Mouse (Mus musculus): ENCODE results near the gene Fbxw9.

DNA sequence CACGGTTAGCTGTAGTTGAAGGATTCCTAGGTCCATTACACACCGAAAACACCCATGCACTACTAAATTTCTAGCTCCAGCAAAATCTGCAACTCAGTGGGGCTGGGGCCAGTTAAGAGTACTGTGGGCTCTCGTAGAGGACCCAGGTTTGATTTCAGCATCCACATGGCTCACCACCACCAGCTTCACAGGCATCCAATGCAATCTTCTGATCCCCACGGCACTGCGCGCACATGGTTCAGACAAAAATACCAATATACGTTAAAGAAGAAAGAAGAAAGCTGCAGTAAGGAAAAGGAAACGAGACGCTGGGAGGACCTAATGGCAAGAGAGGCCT lies 23.5 kb upstream of the Fbxw9 start:
- TF ChIP-seq CTCF (IDR thresholded peaks at IDR 0.05; ENCODE audit: control insufficient read depth, insufficient read depth, low read length) = no peak
- TF ChIP-seq POLR2A (IDR thresholded peaks at IDR 0.05; ENCODE audit: borderline replicate concordance, control insufficient read depth, low read depth, low read length) = no peak

Measured in bone marrow, adult 2 months (tissue).